Mouse (Mus musculus): ENCODE measurements at regions not wholly inside any gene's neighbourhood (a gene's known extent, or its start where the extent isn't known, plus 50 kb on each side); places are given as distances from the start of the nearest gene placed in this dataset.

GRCm38 (mm10) chr1:6142816-6143215 is 1335.1 kb downstream of the Gm37988 start:
- Histone ChIP-seq H3K4me3 (ENCODE audit: low read length) (no peak overlapping the region), H3K9me3 (ENCODE audit: low read length) (no peaks in the 10 kb centered on the region), H3K4me2 (ENCODE audit: low read depth, low read length) (no peak overlapping the region), H3K4me1 (ENCODE audit: insufficient read depth, low read length) (no peaks in the 10 kb centered on the region), H3K9ac (replicated peaks; ENCODE audit: low read length) (no peak overlapping the region), H3K27me3 (ENCODE audit: insufficient read depth, low read length) (no peaks in the 10 kb centered on the region), H3K36me3 (ENCODE audit: insufficient read depth, low read length) (no peaks in the 10 kb centered on the region), H3K27ac (no peak overlapping the region)
- 29% methylated on average over 2 of the region's 2 CpGs for WGBS
- TF ChIP-seq CTCF (IDR thresholded peaks at IDR 0.05; ENCODE audit: low read depth), result no peak
- ATAC-seq (no peak), DNase-seq (ENCODE audit: low spot score) (no peak)

GRCm38 (mm10) chr1:6143891-6144290 is 1336.2 kb downstream of the Gm37988 start:
- no peaks in the 10 kb centered on the region for H3K27me3 ChIP-seq (ENCODE audit: insufficient read depth, low read length)
- H3K4me3 ChIP-seq (ENCODE audit: low read length), result no peak overlapping the region
- no peak overlapping the region for H3K4me2 ChIP-seq (ENCODE audit: low read depth, low read length)
- peak; percentile 51 for TF ChIP-seq CTCF (IDR thresholded peaks at IDR 0.05; ENCODE audit: low read depth)
- WGBS, result 59% methylated on average over 1 of the region's 1 CpGs
- H3K9ac ChIP-seq (replicated peaks; ENCODE audit: low read length), result no peak overlapping the region
- ATAC-seq, result no peak
- H3K4me1 ChIP-seq (ENCODE audit: insufficient read depth, low read length), result no peaks in the 10 kb centered on the region
- peak; percentile 26 for DNase-seq (ENCODE audit: low spot score)
- H3K27ac ChIP-seq, result no peak overlapping the region
- H3K36me3 ChIP-seq (ENCODE audit: insufficient read depth, low read length), result no peaks in the 10 kb centered on the region
- no peaks in the 10 kb centered on the region for H3K9me3 ChIP-seq (ENCODE audit: low read length)

GRCm38 (mm10) chr1:6152436-6152835 is 1344.7 kb downstream of the Gm37988 start:
- WGBS, result 39% methylated on average over 3 of the region's 3 CpGs
- H3K9ac ChIP-seq (replicated peaks; ENCODE audit: low read length), result no peak overlapping the region
- ATAC-seq (no peak), DNase-seq (ENCODE audit: low spot score) (peak; percentile 31)
- TF ChIP-seq CTCF (IDR thresholded peaks at IDR 0.05; ENCODE audit: low read depth), result peak; percentile 55
- H3K27me3 ChIP-seq (ENCODE audit: insufficient read depth, low read length), result no peaks in the 10 kb centered on the region
- H3K4me3 ChIP-seq (ENCODE audit: low read length), result no peak overlapping the region
- no peaks in the 10 kb centered on the region for H3K4me1 ChIP-seq (ENCODE audit: insufficient read depth, low read length)
- no peak overlapping the region for H3K4me2 ChIP-seq (ENCODE audit: low read depth, low read length)
- no peak overlapping the region for H3K27ac ChIP-seq
- H3K36me3 ChIP-seq (ENCODE audit: insufficient read depth, low read length), result no peaks in the 10 kb centered on the region
- H3K9me3 ChIP-seq (ENCODE audit: low read length), result no peaks in the 10 kb centered on the region
